Mouse (Mus musculus) embryonic facial prominence, embryonic 14.5 days (tissue): ENCODE measurements around the gene Nuak1. TPM values are rescaled to one million over a fixed set of nuclear protein-coding genes. Genes with fewer than 3 reads are reported as not detected.

Experiments
- ATAC-seq: fragments of 200-750 bp; cut with Nextera tagmentation; 2 replicates; pipeline ENCODE4 v1.8.0; 2017; ENCODE audit warnings: low read depth, moderate number of reproducible peaks, moderate TSS enrichment
- DNase-seq: peaks from one replicate; pipeline ENCODE4 v3.0.0-alpha.2; 2015; ENCODE audit warnings: low spot score
- H3K27ac ChIP-seq: fragments of 300-500 bp; sonication (generic); replicated peaks from 2 replicates; pipeline ENCODE4 v1.5.1; 2014; ENCODE audit warnings: low read depth, mild to moderate bottlenecking, low read length, moderate library complexity
- H3K27me3 ChIP-seq: fragments of 300-500 bp; sonication (generic); replicated peaks from 2 replicates; pipeline ENCODE4 v1.6.1; 2014; ENCODE audit warnings: low read length; ENCODE audit not compliant: control insufficient read depth, insufficient read depth
- H3K36me3 ChIP-seq: fragments of 300-500 bp; sonication (generic); 2 replicates; pipeline ENCODE4 v1.6.1; 2014; ENCODE audit warnings: low read length, mixed read lengths; ENCODE audit not compliant: control insufficient read depth, insufficient read depth
- H3K4me1 ChIP-seq: fragments of 300-500 bp; sonication (generic); 2 replicates; pipeline ENCODE4 v1.6.1; 2014; ENCODE audit warnings: antibody characterized with exemption, low read length; ENCODE audit not compliant: control insufficient read depth, insufficient read depth
- H3K4me2 ChIP-seq: fragments of 300-500 bp; sonication (generic); 2 replicates; pipeline ENCODE4 v1.6.1; 2014; ENCODE audit warnings: low read depth, mild to moderate bottlenecking, low read length, moderate library complexity, mixed read lengths
- H3K4me3 ChIP-seq: fragments of 300-500 bp; sonication (generic); 2 replicates; pipeline ENCODE4 v1.5.1; 2014; ENCODE audit warnings: low read depth, mild to moderate bottlenecking, low read length
- H3K9ac ChIP-seq: fragments of 300-500 bp; sonication (generic); 2 replicates; pipeline ENCODE4 v1.6.1; 2014; ENCODE audit warnings: low read depth, mild to moderate bottlenecking, low read length, moderate library complexity, mixed read lengths
- H3K9me3 ChIP-seq: fragments of 300-500 bp; sonication (generic); 2 replicates; pipeline ENCODE4 v1.6.1; 2016; ENCODE audit warnings: low read length; ENCODE audit not compliant: control insufficient read depth
- WGBS: fragments of 180-500 bp; shearing (Covaris S2); extraction: QIAGEN DNeasy Blood & Tissue Kit; methylation state at CpG from one replicate; pipeline ENCODE4 v1.1.7; 2014; 5-methylcytosine and 5-hydroxymethylcytosine counted together
- polyA plus RNA-seq: library from polyadenylated mRNA; unstranded; fragments of >200 nt; fragmentation: Nextera tagmentation; extraction: Ambion mirVana; gene quantifications from 2 replicates; pipeline ENCODE4 v1.2.1, GENCODE M21; 2014

Gene Nuak1
- polyA plus RNA-seq, 1 experiment from 2014 or later = 3.7 TPM

DNA sequence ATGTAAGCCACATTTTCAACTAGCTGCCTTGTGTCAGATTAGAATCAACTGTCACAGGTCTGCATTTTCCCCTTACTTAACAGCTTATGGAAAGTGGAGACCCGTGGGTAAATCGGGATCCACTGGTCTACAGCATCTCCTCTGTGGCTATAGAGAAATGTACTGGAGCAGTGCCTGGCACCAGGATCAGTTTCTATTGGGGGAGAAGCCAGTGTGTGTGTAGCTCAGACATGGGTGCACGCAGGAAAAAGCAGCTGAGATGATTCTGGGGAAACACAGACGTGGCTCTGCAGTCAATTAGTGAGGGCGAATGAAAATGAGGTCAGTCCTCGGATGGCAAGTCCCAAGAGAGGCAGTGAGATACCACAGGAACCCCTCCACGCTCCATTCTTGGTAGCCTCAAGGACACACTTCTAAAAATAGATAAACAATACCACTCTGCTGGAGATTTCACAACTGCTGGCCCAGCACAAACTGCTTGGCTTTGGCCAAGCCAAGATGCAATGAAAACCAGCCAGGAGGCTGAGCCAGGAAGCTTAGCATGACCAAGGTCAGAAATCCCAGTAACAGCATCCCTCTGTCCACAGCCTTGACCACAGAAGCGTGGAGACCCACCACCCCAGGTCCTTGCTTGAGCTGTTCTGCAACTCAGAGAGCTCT lies 40.4 kb upstream of the Nuak1 start:
- Histone ChIP-seq H3K9ac (no peak overlapping the region), H3K27me3 (no peaks in the 10 kb centered on the region), H3K36me3 (no peaks in the 10 kb centered on the region), H3K9me3 (no peaks in the 10 kb centered on the region), H3K4me1 (0 out of 2 replicates have a peak, but pooled peaks cover 15% of the 10 kb centered on the region), H3K4me3 (no peak overlapping the region), H3K4me2 (no peak overlapping the region), H3K27ac (no peak overlapping the region; the same call in 1 of the 2 replicates)
- 35% methylated on average over 8 of the region's 8 CpGs for WGBS
- ATAC-seq = peak; percentile 55; the same call in 1 of the 2 replicates
- peak; percentile 66 for DNase-seq

- no peak overlapping the region for H3K9ac ChIP-seq
- 0 out of 2 replicates have a peak, but pooled peaks cover 15% of the 10 kb centered on the region for H3K4me1 ChIP-seq
- no peak overlapping the region for H3K4me3 ChIP-seq
- no peaks in the 10 kb centered on the region for H3K36me3 ChIP-seq
- no peaks in the 10 kb centered on the region for H3K27me3 ChIP-seq
- H3K4me2 ChIP-seq = no peak overlapping the region
- no peaks in the 10 kb centered on the region for H3K9me3 ChIP-seq
- DNase-seq = no peak
- whole genome bisulfite sequencing = 69% methylated on average over 4 of the region's 4 CpGs
- H3K27ac ChIP-seq = no peak overlapping the region; the same call in 1 of the 2 replicates
- no peak for ATAC-seq
These were observed 39.7 kb upstream of the Nuak1 start for GRCm38 (mm10) chr10:84480146-84480545.

- H3K4me1 ChIP-seq = 0 out of 2 replicates have a peak, but pooled peaks cover 15% of the 10 kb centered on the region
- no peaks in the 10 kb centered on the region for H3K36me3 ChIP-seq
- H3K27ac ChIP-seq = no peak overlapping the region
- no peak overlapping the region for H3K4me3 ChIP-seq
- DNase-seq = peak; percentile 56
- ATAC-seq = peak; percentile 76; the same call in 1 of the 2 replicates
- no peaks in the 10 kb centered on the region for H3K27me3 ChIP-seq
- H3K9ac ChIP-seq = no peak overlapping the region
- 19% methylated on average over 3 of the region's 3 CpGs for WGBS
- no peak overlapping the region for H3K4me2 ChIP-seq
- no peaks in the 10 kb centered on the region for H3K9me3 ChIP-seq
These were observed 37.2 kb upstream of the Nuak1 start for GRCm38 (mm10) chr10:84477613-84478076.

DNA sequence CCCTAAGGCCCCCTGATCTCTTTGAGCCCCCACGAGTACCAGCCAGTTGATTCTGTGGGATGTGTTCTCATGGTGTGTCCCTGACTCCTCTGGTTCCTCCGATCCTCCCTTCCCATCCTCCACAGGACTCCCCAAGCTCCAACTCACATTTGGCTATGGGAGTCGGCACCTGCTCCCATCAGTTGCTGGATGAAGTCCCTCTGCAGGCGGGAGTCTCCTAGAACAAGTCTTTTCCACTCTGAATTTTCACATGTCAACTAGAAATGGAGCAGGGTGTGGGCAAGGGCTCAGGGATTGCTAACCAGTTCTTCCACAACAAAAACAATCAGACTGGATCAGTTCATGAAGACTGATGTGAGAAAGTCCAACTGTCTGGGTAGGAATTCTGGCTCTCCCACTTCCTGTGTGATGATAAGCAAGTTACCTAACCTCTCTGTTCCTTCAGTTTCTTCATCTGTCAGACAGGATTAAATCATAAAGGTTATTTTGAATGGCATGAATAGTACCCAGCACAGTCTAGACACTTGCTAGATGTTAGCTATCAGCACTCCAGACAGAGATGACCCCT lies 36.7 kb upstream of the Nuak1 start:
- ATAC-seq (no peak), DNase-seq (no peak)
- no peaks in the 10 kb centered on the region for H3K36me3 ChIP-seq
- H3K27me3 ChIP-seq = no peaks in the 10 kb centered on the region
- WGBS = 74% methylated on average over 4 of the region's 4 CpGs
- H3K27ac ChIP-seq = no peak overlapping the region
- H3K4me1 ChIP-seq = 0 out of 2 replicates have a peak, but pooled peaks cover 15% of the 10 kb centered on the region
- no peak overlapping the region for H3K9ac ChIP-seq
- no peak overlapping the region for H3K4me3 ChIP-seq
- no peaks in the 10 kb centered on the region for H3K9me3 ChIP-seq
- no peak overlapping the region for H3K4me2 ChIP-seq

- Histone ChIP-seq H3K36me3 (no peaks in the 10 kb centered on the region), H3K4me2 (no peak overlapping the region), H3K9ac (no peak overlapping the region), H3K4me3 (no peak overlapping the region), H3K9me3 (no peaks in the 10 kb centered on the region), H3K27me3 (no peaks in the 10 kb centered on the region), H3K4me1 (peaks cover 26% of the 10 kb centered on the region), H3K27ac (no peak overlapping the region)
- WGBS = 25% methylated on average over 6 of the region's 6 CpGs
- ATAC-seq (peak; percentile 56), DNase-seq (peak; percentile 55)
These were observed 27.3 kb upstream of the Nuak1 start for GRCm38 (mm10) chr10:84467555-84468164.

- Histone ChIP-seq H3K4me2 (no peak overlapping the region), H3K36me3 (no peaks in the 10 kb centered on the region), H3K9ac (no peak overlapping the region), H3K27ac (peak overlapping the region; percentile 8; the same call in 1 of the 2 replicates), H3K9me3 (no peaks in the 10 kb centered on the region), H3K27me3 (no peaks in the 10 kb centered on the region), H3K4me3 (no peak overlapping the region), H3K4me1 (peaks cover 26% of the 10 kb centered on the region)
- 37% methylated on average over 4 of the region's 4 CpGs for WGBS
- DNase-seq (peak; percentile 65), ATAC-seq (no peak)
These were observed 25.1 kb upstream of the Nuak1 start for GRCm38 (mm10) chr10:84465511-84465910.

GRCm38 (mm10) chr10:84460420-84461101 lies 20.2 kb upstream of the Nuak1 start:
- Histone ChIP-seq H3K4me3 (no peak overlapping the region), H3K9me3 (no peaks in the 10 kb centered on the region), H3K9ac (no peak overlapping the region), H3K27me3 (no peaks in the 10 kb centered on the region), H3K27ac (no peak overlapping the region), H3K4me2 (no peak overlapping the region), H3K4me1 (peaks cover 14% of the 10 kb centered on the region), H3K36me3 (no peaks in the 10 kb centered on the region)
- 74% methylated on average over 8 of the region's 8 CpGs for WGBS
- ATAC-seq = no peak
- no peak for DNase-seq

GRCm38 (mm10) chr10:84458094-84458493 lies 17.7 kb upstream of the Nuak1 start:
- Histone ChIP-seq H3K9me3 (no peaks in the 10 kb centered on the region), H3K9ac (no peak overlapping the region), H3K36me3 (no peaks in the 10 kb centered on the region), H3K27ac (no peak overlapping the region), H3K27me3 (no peaks in the 10 kb centered on the region), H3K4me3 (no peak overlapping the region), H3K4me2 (no peak overlapping the region), H3K4me1 (no peaks in the 10 kb centered on the region)
- ATAC-seq (no peak), DNase-seq (no peak)
- WGBS = 72% methylated on average over 5 of the region's 5 CpGs
